Mouse (Mus musculus) hindbrain, embryonic 14.5 days (tissue): ENCODE results near the gene Shd. TPM values are rescaled to one million over a fixed set of nuclear protein-coding genes. Genes with fewer than 3 reads are reported as not detected.

ENCODE experiments used
- ATAC-seq: fragments of 200-750 bp; cut with Nextera tagmentation; 2 replicates; pipeline ENCODE4 v1.8.0; 2017; ENCODE audit warnings: moderate number of reproducible peaks, mild to moderate bottlenecking, moderate TSS enrichment, moderate library complexity; ENCODE audit not compliant: low FRiP score
- DNase-seq: peaks from one replicate; pipeline ENCODE4 v3.0.0-alpha.2; 2015; ENCODE audit warnings: low spot score
- H3K27ac ChIP-seq: fragments of 300-500 bp; sonication (generic); 2 replicates; pipeline ENCODE4 v1.5.1; 2014; ENCODE audit warnings: mild to moderate bottlenecking, moderate library complexity
- H3K27me3 ChIP-seq: fragments of 300-500 bp; sonication (generic); 2 replicates; pipeline ENCODE4 v1.6.1; 2014; ENCODE audit warnings: mild to moderate bottlenecking, low read length, mixed read lengths; ENCODE audit not compliant: control insufficient read depth, insufficient read depth
- H3K36me3 ChIP-seq: fragments of 300-500 bp; sonication (generic); replicated peaks from 2 replicates; pipeline ENCODE4 v1.6.1; 2014; ENCODE audit not compliant: control insufficient read depth, insufficient read depth
- H3K4me1 ChIP-seq: fragments of 300-500 bp; sonication (generic); replicated peaks from 2 replicates; pipeline ENCODE4 v1.6.1; 2014; ENCODE audit warnings: antibody characterized with exemption, low read length, mixed read lengths; ENCODE audit not compliant: control insufficient read depth, insufficient read depth
- H3K4me2 ChIP-seq: fragments of 300-500 bp; sonication (generic); replicated peaks from 2 replicates; pipeline ENCODE4 v1.6.1; 2014; ENCODE audit warnings: mild to moderate bottlenecking, moderate library complexity
- H3K4me3 ChIP-seq: fragments of 300-500 bp; sonication (generic); replicated peaks from 2 replicates; pipeline ENCODE4 v1.5.1; 2014; ENCODE audit warnings: mild to moderate bottlenecking, low read length
- H3K9ac ChIP-seq: fragments of 300-500 bp; sonication (generic); 2 replicates; pipeline ENCODE4 v1.6.1; 2014
- H3K9me3 ChIP-seq: fragments of 300-500 bp; sonication (generic); 2 replicates; pipeline ENCODE4 v1.6.1; 2016; ENCODE audit warnings: low read length; ENCODE audit not compliant: control insufficient read depth
- WGBS: fragments of 180-500 bp; shearing (Covaris S2); extraction: QIAGEN DNeasy Blood & Tissue Kit; methylation state at CpG from one replicate; pipeline ENCODE4 v1.1.7; 2014; 5-methylcytosine and 5-hydroxymethylcytosine counted together
- polyA plus RNA-seq: library from polyadenylated mRNA; unstranded; fragments of >200 nt; fragmentation: Nextera tagmentation; extraction: Ambion mirVana; gene quantifications from 2 replicates; pipeline ENCODE4 v1.2.1, GENCODE M21; 2014

The Shd gene
- polyA plus RNA-seq, 1 experiment from 2014 or later: 167 TPM

- ATAC-seq: no peak
- H3K4me3 ChIP-seq: peak overlapping the region; percentile 43
- peaks cover 5% of the 10 kb centered on the region; the same call in 1 of the 2 replicates for H3K27me3 ChIP-seq
- WGBS: 76% methylated on average over 13 of the region's 13 CpGs
- H3K9ac ChIP-seq: peak overlapping the region; percentile 70
- peak overlapping the region; percentile 83 for H3K4me2 ChIP-seq
- peak overlapping the region; percentile 93 for H3K27ac ChIP-seq
- no peaks in the 10 kb centered on the region for H3K9me3 ChIP-seq
- peaks cover 7% of the 10 kb centered on the region; the same call in 1 of the 2 replicates for H3K36me3 ChIP-seq
- no peak for DNase-seq
- H3K4me1 ChIP-seq: peaks cover 28% of the 10 kb centered on the region
Observed at GRCm38 (mm10) chr17:55957726-55958583, 12.3 kb upstream of the Shd start.

GRCm38 (mm10) chr17:55958584-55958886 lies 11.7 kb upstream of the Shd start:
- Histone ChIP-seq H3K27ac (peak overlapping the region; percentile 93), H3K4me1 (peaks cover 30% of the 10 kb centered on the region), H3K36me3 (peaks cover 10% of the 10 kb centered on the region; the same call in 1 of the 2 replicates), H3K9ac (peak overlapping the region; percentile 70), H3K27me3 (peaks cover 5% of the 10 kb centered on the region; the same call in 1 of the 2 replicates), H3K4me2 (peak overlapping the region; percentile 83), H3K9me3 (no peaks in the 10 kb centered on the region), H3K4me3 (peak overlapping the region; percentile 43)
- DNase-seq (no peak), ATAC-seq (no peak)
- 20% methylated on average over 2 of the region's 2 CpGs for WGBS

- Histone ChIP-seq H3K4me3 (peak within 1 kb of the TSS; percentile 43), H3K4me1 (peaks cover 30% of the 10 kb centered on the region), H3K36me3 (peaks cover 10% of the 10 kb centered on the region; the same call in 1 of the 2 replicates), H3K27me3 (peaks cover 1% of the 10 kb centered on the region; the same call in 1 of the 2 replicates), H3K9me3 (no peaks in the 10 kb centered on the region), H3K4me2 (peak within 1 kb of the TSS; percentile 83), H3K9ac (peak within 1 kb of the TSS; percentile 70), H3K27ac (peak within 1 kb of the TSS; percentile 93)
- under 1% methylated on average over 44 of the region's 46 CpGs for WGBS
- ATAC-seq: peak; percentile 90
- DNase-seq: peak; percentile 97
Observed at GRCm38 (mm10) chr17:55958918-55959728, 11.1 kb upstream of the Shd start, which contains the start of gene Yju2. Gene Yju2, plus strand, starts transcription at chr17:55959099.

- WGBS: 83% methylated on average over 10 of the region's 10 CpGs
- no peak for DNase-seq
- Histone ChIP-seq H3K36me3 (peaks cover 20% of the 10 kb centered on the region), H3K27me3 (no peaks in the 10 kb centered on the region), H3K27ac (peak overlapping the region; percentile 93), H3K9ac (peak overlapping the region; percentile 55), H3K4me3 (peak overlapping the region; percentile 43), H3K4me1 (peaks cover 30% of the 10 kb centered on the region), H3K9me3 (no peaks in the 10 kb centered on the region), H3K4me2 (peak overlapping the region; percentile 83)
- ATAC-seq: no peak
Observed at GRCm38 (mm10) chr17:55959946-55960740, 10.1 kb upstream of the Shd start.

GRCm38 (mm10) chr17:55960791-55961190 lies 9.5 kb upstream of the Shd start:
- Histone ChIP-seq H3K4me1 (peaks cover 26% of the 10 kb centered on the region), H3K4me2 (no peak overlapping the region), H3K4me3 (no peak overlapping the region), H3K9me3 (no peaks in the 10 kb centered on the region), H3K27ac (no peak overlapping the region), H3K9ac (no peak overlapping the region), H3K36me3 (peaks cover 24% of the 10 kb centered on the region), H3K27me3 (no peaks in the 10 kb centered on the region)
- DNase-seq (no peak), ATAC-seq (no peak)

GRCm38 (mm10) chr17:55961631-55962030 lies 8.6 kb upstream of the Shd start:
- no peak overlapping the region for H3K27ac ChIP-seq
- H3K27me3 ChIP-seq: no peaks in the 10 kb centered on the region
- no peak overlapping the region for H3K4me3 ChIP-seq
- H3K9me3 ChIP-seq: no peaks in the 10 kb centered on the region
- H3K36me3 ChIP-seq: peaks cover 32% of the 10 kb centered on the region
- no peak overlapping the region for H3K9ac ChIP-seq
- H3K4me2 ChIP-seq: no peak overlapping the region
- ATAC-seq (no peak), DNase-seq (no peak)
- 98% methylated on average over 7 of the region's 7 CpGs for WGBS
- peaks cover 23% of the 10 kb centered on the region for H3K4me1 ChIP-seq

GRCm38 (mm10) chr17:55963171-55963570 lies 7.1 kb upstream of the Shd start:
- Histone ChIP-seq H3K27ac (no peak overlapping the region), H3K4me2 (no peak overlapping the region), H3K9ac (no peak overlapping the region), H3K4me3 (no peak overlapping the region), H3K4me1 (peaks cover 13% of the 10 kb centered on the region), H3K36me3 (peaks cover 47% of the 10 kb centered on the region), H3K27me3 (no peaks in the 10 kb centered on the region), H3K9me3 (no peaks in the 10 kb centered on the region)
- DNase-seq (no peak), ATAC-seq (no peak)
- 87% methylated on average over 14 of the region's 14 CpGs for WGBS

GRCm38 (mm10) chr17:55964496-55964895 lies 5.8 kb upstream of the Shd start:
- ATAC-seq (no peak), DNase-seq (no peak)
- Histone ChIP-seq H3K27ac (no peak overlapping the region), H3K9ac (no peak overlapping the region), H3K9me3 (no peaks in the 10 kb centered on the region), H3K27me3 (no peaks in the 10 kb centered on the region), H3K4me3 (no peak overlapping the region), H3K36me3 (peaks cover 49% of the 10 kb centered on the region), H3K4me2 (no peak overlapping the region), H3K4me1 (peaks cover 19% of the 10 kb centered on the region)
- WGBS: 95% methylated on average over 10 of the region's 10 CpGs
